Mouse (Mus musculus) heart, adult 2 months (tissue): Measurements from ENCODE around the gene Zfp750.

Experiments
- CTCF ChIP-seq: fragments of 200-600 bp; IDR thresholded peaks from 2 replicates; pipeline ENCODE4 v1.8.1; 2022; ENCODE audit warnings: antibody characterized with exemption, mild to moderate bottlenecking, moderate library complexity
- EP300 ChIP-seq: fragments of 200-500 bp; IDR thresholded peaks from 2 replicates; pipeline ENCODE4 v1.6.1; 2011; ENCODE audit warnings: low read depth, low read length, control low read depth; ENCODE audit not compliant: insufficient read depth

- no peak for TF ChIP-seq CTCF
- TF ChIP-seq EP300 = no peak
Measured at GRCm38 (mm10) chr11:121467408-121467807, 51.7 kb downstream of the Zfp750 start.
